Mouse (Mus musculus): ENCODE measurements around the gene Aaed1. TPM values are rescaled to one million over a fixed set of nuclear protein-coding genes. Genes with fewer than 3 reads are reported as not detected.

Aaed1 gene
- polyA plus RNA-seq, 1 experiment, result 25.5 TPM

- Histone ChIP-seq H3K4me3 (ENCODE audit: insufficient read depth, low read depth, low read length) (peak overlapping the region; percentile 46), H3K27me3 (replicated peaks; ENCODE audit: control insufficient read depth, insufficient read depth, low read length) (no peaks in the 10 kb centered on the region), H3K4me1 (ENCODE audit: control insufficient read depth, insufficient read depth, low read length) (0 out of 2 replicates have a peak, but pooled peaks cover 2% of the 10 kb centered on the region), H3K36me3 (ENCODE audit: control insufficient read depth, insufficient read depth, low read length) (no peaks in the 10 kb centered on the region), H3K27ac (ENCODE audit: insufficient read depth, low read depth, low read length) (0 out of 2 replicates have a peak overlapping the region, but pooled peaks have one; percentile 3)
- TF ChIP-seq CTCF (conservative IDR thresholded peaks at IDR 0.05; ENCODE audit: insufficient read depth, insufficient read length, low read depth, low read length) (no peak), POLR2A (IDR thresholded peaks at IDR 0.05; ENCODE audit: low read depth, low read length) (no peak)
- 1% methylated on average over 9 of the region's 9 CpGs for WGBS
- peak; percentile 75 for DNase-seq
Observed at GRCm38 (mm10) chr13:64344082-64344501, 31.6 kb upstream of the Aaed1 start.

DNA sequence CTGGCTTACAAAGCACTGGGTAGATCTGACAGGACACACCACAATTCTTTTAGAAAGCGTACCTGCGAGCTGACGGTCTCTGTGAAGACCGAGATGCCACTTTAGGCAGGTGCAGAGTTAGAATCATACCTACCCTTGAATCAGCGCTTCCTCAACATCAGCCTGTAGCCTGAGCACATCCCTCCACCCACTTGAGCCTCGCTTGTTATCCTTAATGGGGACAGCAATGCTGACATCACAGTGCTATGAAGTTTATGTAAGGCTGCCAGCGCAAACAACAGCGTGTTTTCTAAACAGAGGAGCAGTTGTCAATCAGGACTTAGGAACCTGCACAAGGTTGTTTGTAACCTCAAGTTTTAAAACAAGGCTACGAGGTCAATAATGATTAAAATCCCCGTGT, 31.1 kb upstream of the Aaed1 start:
- Histone ChIP-seq H3K27ac (ENCODE audit: insufficient read depth, low read depth, low read length) (no peak overlapping the region), H3K4me1 (ENCODE audit: control insufficient read depth, insufficient read depth, low read length) (0 out of 2 replicates have a peak, but pooled peaks cover 2% of the 10 kb centered on the region), H3K4me3 (ENCODE audit: insufficient read depth, low read depth, low read length) (peak overlapping the region; percentile 46), H3K36me3 (ENCODE audit: control insufficient read depth, insufficient read depth, low read length) (no peaks in the 10 kb centered on the region), H3K27me3 (replicated peaks; ENCODE audit: control insufficient read depth, insufficient read depth, low read length) (no peaks in the 10 kb centered on the region)
- 26% methylated on average over 10 of the region's 10 CpGs for WGBS
- TF ChIP-seq POLR2A (IDR thresholded peaks at IDR 0.05; ENCODE audit: low read depth, low read length), result no peak
- no peak for TF ChIP-seq CTCF (conservative IDR thresholded peaks at IDR 0.05; ENCODE audit: insufficient read depth, insufficient read length, low read depth, low read length)
- DNase-seq, result peak; percentile 31

GRCm38 (mm10) chr13:64335546-64336132, 23.1 kb upstream of the Aaed1 start:
- no peaks in the 10 kb centered on the region for H3K27me3 ChIP-seq (replicated peaks; ENCODE audit: control insufficient read depth, insufficient read depth, low read length)
- no peak for DNase-seq
- WGBS, result 51% methylated on average over 4 of the region's 4 CpGs
- TF ChIP-seq CTCF (conservative IDR thresholded peaks at IDR 0.05; ENCODE audit: insufficient read depth, insufficient read length, low read depth, low read length) (no peak), POLR2A (IDR thresholded peaks at IDR 0.05; ENCODE audit: low read depth, low read length) (no peak)
- H3K4me3 ChIP-seq (ENCODE audit: insufficient read depth, low read depth, low read length), result no peak overlapping the region
- H3K4me1 ChIP-seq (ENCODE audit: control insufficient read depth, insufficient read depth, low read length), result no peaks in the 10 kb centered on the region
- no peak overlapping the region for H3K27ac ChIP-seq (ENCODE audit: insufficient read depth, low read depth, low read length)
- H3K36me3 ChIP-seq (ENCODE audit: control insufficient read depth, insufficient read depth, low read length), result no peaks in the 10 kb centered on the region

DNA sequence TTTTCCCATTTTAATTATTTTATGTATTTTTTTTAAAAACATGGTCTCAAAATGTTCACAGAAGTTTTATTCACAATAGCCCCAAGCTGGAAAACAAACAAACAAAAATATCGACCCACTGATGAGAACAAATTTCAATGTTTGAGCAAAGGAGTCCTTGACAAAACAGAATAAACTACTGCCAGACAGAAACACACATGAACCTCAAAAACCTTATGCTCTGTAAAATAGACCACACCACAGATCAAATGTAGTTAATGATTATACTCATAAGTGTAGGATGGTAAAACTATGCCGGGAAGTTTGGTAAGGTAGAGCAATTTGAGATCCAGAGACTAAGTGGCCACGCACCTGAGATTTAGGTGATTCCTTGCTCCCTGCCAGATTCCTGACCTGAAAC, 20.6 kb upstream of the Aaed1 start:
- WGBS, result 54% methylated on average over 3 of the region's 3 CpGs
- H3K4me1 ChIP-seq (ENCODE audit: control insufficient read depth, insufficient read depth, low read length), result no peaks in the 10 kb centered on the region
- no peaks in the 10 kb centered on the region for H3K36me3 ChIP-seq (ENCODE audit: control insufficient read depth, insufficient read depth, low read length)
- no peak for DNase-seq
- no peak overlapping the region for H3K27ac ChIP-seq (ENCODE audit: insufficient read depth, low read depth, low read length)
- TF ChIP-seq CTCF (conservative IDR thresholded peaks at IDR 0.05; ENCODE audit: insufficient read depth, insufficient read length, low read depth, low read length) (no peak), POLR2A (IDR thresholded peaks at IDR 0.05; ENCODE audit: low read depth, low read length) (no peak)
- no peak overlapping the region for H3K4me3 ChIP-seq (ENCODE audit: insufficient read depth, low read depth, low read length)
- no peaks in the 10 kb centered on the region for H3K27me3 ChIP-seq (replicated peaks; ENCODE audit: control insufficient read depth, insufficient read depth, low read length)

DNA sequence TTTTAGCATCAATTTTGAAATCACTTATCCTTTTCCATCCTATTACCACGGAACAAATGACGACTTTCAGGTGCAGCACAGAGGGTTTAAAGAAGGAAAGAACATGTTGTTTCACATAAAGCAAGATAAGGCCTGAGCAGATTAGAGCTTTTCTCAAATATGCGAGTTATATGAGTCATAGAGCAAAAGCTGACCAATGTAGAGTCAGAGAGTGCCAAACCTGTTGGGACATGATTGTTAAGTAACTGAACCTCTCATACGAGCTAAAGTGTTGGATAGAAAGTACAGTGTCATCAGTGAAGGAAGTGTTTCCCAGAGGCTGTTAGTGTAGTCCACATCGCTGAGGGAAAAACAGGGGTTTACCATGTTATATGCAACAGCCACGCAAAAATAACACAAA, 19.8 kb upstream of the Aaed1 start:
- Histone ChIP-seq H3K4me3 (ENCODE audit: insufficient read depth, low read depth, low read length) (no peak overlapping the region), H3K27me3 (replicated peaks; ENCODE audit: control insufficient read depth, insufficient read depth, low read length) (no peaks in the 10 kb centered on the region), H3K27ac (ENCODE audit: insufficient read depth, low read depth, low read length) (no peak overlapping the region), H3K36me3 (ENCODE audit: control insufficient read depth, insufficient read depth, low read length) (no peaks in the 10 kb centered on the region), H3K4me1 (ENCODE audit: control insufficient read depth, insufficient read depth, low read length) (no peaks in the 10 kb centered on the region)
- no peak for DNase-seq
- TF ChIP-seq CTCF (conservative IDR thresholded peaks at IDR 0.05; ENCODE audit: insufficient read depth, insufficient read length, low read depth, low read length) (no peak), POLR2A (IDR thresholded peaks at IDR 0.05; ENCODE audit: low read depth, low read length) (no peak)
- WGBS, result 89% methylated on average over 6 of the region's 6 CpGs

GRCm38 (mm10) chr13:64322561-64323281, 10.2 kb upstream of the Aaed1 start:
- Histone ChIP-seq H3K4me3 (ENCODE audit: insufficient read depth, low read depth, low read length) (no peak overlapping the region), H3K27ac (ENCODE audit: insufficient read depth, low read depth, low read length) (no peak overlapping the region), H3K36me3 (ENCODE audit: control insufficient read depth, insufficient read depth, low read length) (no peaks in the 10 kb centered on the region), H3K27me3 (replicated peaks; ENCODE audit: control insufficient read depth, insufficient read depth, low read length) (no peaks in the 10 kb centered on the region), H3K4me1 (ENCODE audit: control insufficient read depth, insufficient read depth, low read length) (no peaks in the 10 kb centered on the region)
- no peak for DNase-seq
- 85% methylated on average over 8 of the region's 8 CpGs for WGBS
- no peak for TF ChIP-seq POLR2A (IDR thresholded peaks at IDR 0.05; ENCODE audit: low read depth, low read length)
- no peak for TF ChIP-seq CTCF (conservative IDR thresholded peaks at IDR 0.05; ENCODE audit: insufficient read depth, insufficient read length, low read depth, low read length)

DNA sequence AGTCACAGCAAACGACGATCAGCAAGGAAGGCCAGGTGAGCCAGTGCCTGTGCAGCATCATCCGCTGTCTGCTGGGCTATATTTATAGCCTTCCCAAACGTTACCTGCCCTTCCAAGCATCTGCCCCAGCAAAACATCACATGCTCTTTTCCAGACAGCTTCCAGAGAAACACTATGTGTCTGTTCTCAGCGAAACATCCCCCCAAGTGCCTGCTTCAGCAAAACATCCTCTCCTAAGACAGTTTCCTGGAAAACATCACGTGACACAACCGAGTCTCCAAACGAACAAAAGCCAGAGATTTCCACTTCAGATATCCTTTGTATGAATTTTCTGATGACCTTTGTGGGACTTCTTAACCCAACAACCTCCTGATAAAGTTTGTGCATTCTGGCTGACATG, 7.8 kb upstream of the Aaed1 start:
- no peaks in the 10 kb centered on the region for H3K27me3 ChIP-seq (replicated peaks; ENCODE audit: control insufficient read depth, insufficient read depth, low read length)
- H3K4me3 ChIP-seq (ENCODE audit: insufficient read depth, low read depth, low read length), result no peak overlapping the region
- 71% methylated on average over 8 of the region's 8 CpGs for WGBS
- H3K4me1 ChIP-seq (ENCODE audit: control insufficient read depth, insufficient read depth, low read length), result peaks cover 2% of the 10 kb centered on the region; the same call in 1 of the 2 replicates
- no peak for TF ChIP-seq POLR2A (IDR thresholded peaks at IDR 0.05; ENCODE audit: low read depth, low read length)
- no peak for TF ChIP-seq CTCF (conservative IDR thresholded peaks at IDR 0.05; ENCODE audit: insufficient read depth, insufficient read length, low read depth, low read length)
- peak; percentile 50 for DNase-seq
- no peaks in the 10 kb centered on the region for H3K36me3 ChIP-seq (ENCODE audit: control insufficient read depth, insufficient read depth, low read length)
- peak overlapping the region; percentile 67; the same call in 1 of the 2 replicates for H3K27ac ChIP-seq (ENCODE audit: insufficient read depth, low read depth, low read length)

All from kidney, adult 2 months (tissue).